Mouse (Mus musculus) heart, postnatal 0 days (tissue): ENCODE data around the gene Acvrl1. TPM values are rescaled to one million over a fixed set of nuclear protein-coding genes. Genes with fewer than 3 reads are reported as not detected.

Experiments used
- ATAC-seq: fragments of 200-750 bp; cut with Nextera tagmentation; 2 replicates; pipeline ENCODE4 v1.8.0; 2017; ENCODE audit warnings: low read depth, moderate number of reproducible peaks, moderate library complexity; ENCODE audit not compliant: insufficient read depth
- DNase-seq: peaks from one replicate; pipeline ENCODE4 v3.0.0-alpha.2; 2016; ENCODE audit warnings: low spot score
- H3K27ac ChIP-seq: fragments of 300-500 bp; sonication (generic); 2 replicates; pipeline ENCODE4 v1.5.1; 2014; ENCODE audit warnings: low read depth, mild to moderate bottlenecking
- H3K27me3 ChIP-seq: fragments of 300-500 bp; sonication (generic); 2 replicates; pipeline ENCODE4 v1.6.1; 2014; ENCODE audit warnings: low read length, mixed read lengths; ENCODE audit not compliant: control insufficient read depth, insufficient read depth
- H3K36me3 ChIP-seq: fragments of 300-500 bp; sonication (generic); replicated peaks from 2 replicates; pipeline ENCODE4 v1.6.1; 2014; ENCODE audit warnings: low read length, mixed read lengths; ENCODE audit not compliant: control insufficient read depth, insufficient read depth
- H3K4me1 ChIP-seq: fragments of 300-500 bp; sonication (generic); 2 replicates; pipeline ENCODE4 v1.6.1; 2014; ENCODE audit warnings: antibody characterized with exemption; ENCODE audit not compliant: control insufficient read depth, insufficient read depth
- H3K4me2 ChIP-seq: fragments of 300-500 bp; sonication (generic); 2 replicates; pipeline ENCODE4 v1.6.1; 2014; ENCODE audit warnings: low read depth, mild to moderate bottlenecking, low read length, moderate library complexity
- H3K4me3 ChIP-seq: fragments of 300-500 bp; sonication (generic); 2 replicates; pipeline ENCODE4 v1.5.1; 2014; ENCODE audit warnings: low read depth, low read length
- H3K9ac ChIP-seq: fragments of 300-500 bp; sonication (generic); replicated peaks from 2 replicates; pipeline ENCODE4 v1.6.1; 2014; ENCODE audit warnings: low read depth, low read length, mixed read lengths
- H3K9me3 ChIP-seq: fragments of 300-500 bp; sonication (generic); replicated peaks from 2 replicates; pipeline ENCODE4 v1.6.1; 2016; ENCODE audit warnings: low read length; ENCODE audit not compliant: control insufficient read depth
- CTCF ChIP-seq: IDR thresholded peaks from 2 replicates; pipeline ENCODE4 v1.5.1; 2016; ENCODE audit warnings: antibody characterized with exemption, control low read depth, low read depth
- EP300 ChIP-seq: IDR thresholded peaks from 2 replicates; pipeline ENCODE4 v1.6.1; 2016; ENCODE audit warnings: antibody characterized with exemption, low read depth
- WGBS: fragments of 180-500 bp; shearing (Covaris S2); extraction: QIAGEN DNeasy Blood & Tissue Kit; methylation state at CpG from one replicate; pipeline ENCODE4 v1.1.7; 2014; 5-methylcytosine and 5-hydroxymethylcytosine counted together
- polyA plus RNA-seq: library from polyadenylated mRNA; unstranded; fragments of >200 nt; fragmentation: Nextera tagmentation; extraction: Ambion mirVana; gene quantifications from 2 replicates; pipeline ENCODE4 v1.2.1, GENCODE M21; 2015
- total RNA-seq: library from RNA; depleted of rRNA; stranded (reverse); fragments of >200 nt; gene quantifications from 2 replicates; pipeline ENCODE4 v1.2.3, GENCODE M21; 2014; ENCODE audit warnings: low replicate concordance

Gene Acvrl1
- total and polyA plus RNA-seq, 2 experiments from 2014 or later, result 9.3 to 36.0 TPM

DNA sequence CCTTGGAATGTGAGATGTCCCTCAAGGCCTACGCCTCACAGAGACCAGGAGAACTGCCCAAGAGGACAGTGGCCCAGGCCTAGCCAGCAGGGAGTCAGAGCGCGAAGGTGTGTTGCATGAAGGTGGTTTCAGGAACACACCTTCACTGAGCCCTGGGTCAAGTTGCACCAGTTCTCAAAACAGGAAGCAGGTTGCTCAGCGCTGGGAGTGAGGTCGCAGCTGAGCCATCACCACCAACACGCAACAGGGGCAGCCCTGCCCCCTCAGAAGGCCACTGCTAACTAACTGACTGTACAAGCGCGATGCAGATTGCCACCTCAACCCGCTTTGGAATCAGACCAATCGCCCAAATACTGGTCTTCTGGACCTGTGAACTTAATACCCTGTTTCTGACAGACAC is 43.8 kb upstream of the Acvrl1 start:
- TF ChIP-seq CTCF, result no peak
- TF ChIP-seq EP300, result no peak
- H3K9ac ChIP-seq, result no peak overlapping the region
- 72% methylated on average over 10 of the region's 10 CpGs for WGBS
- no peak for DNase-seq
- H3K4me1 ChIP-seq, result no peaks in the 10 kb centered on the region
- no peaks in the 10 kb centered on the region for H3K36me3 ChIP-seq
- ATAC-seq, result no peak
- no peaks in the 10 kb centered on the region for H3K9me3 ChIP-seq
- H3K27me3 ChIP-seq, result peaks cover 6% of the 10 kb centered on the region; the same call in 1 of the 2 replicates
- no peak overlapping the region for H3K27ac ChIP-seq
- no peak overlapping the region for H3K4me2 ChIP-seq
- no peak overlapping the region for H3K4me3 ChIP-seq

DNA sequence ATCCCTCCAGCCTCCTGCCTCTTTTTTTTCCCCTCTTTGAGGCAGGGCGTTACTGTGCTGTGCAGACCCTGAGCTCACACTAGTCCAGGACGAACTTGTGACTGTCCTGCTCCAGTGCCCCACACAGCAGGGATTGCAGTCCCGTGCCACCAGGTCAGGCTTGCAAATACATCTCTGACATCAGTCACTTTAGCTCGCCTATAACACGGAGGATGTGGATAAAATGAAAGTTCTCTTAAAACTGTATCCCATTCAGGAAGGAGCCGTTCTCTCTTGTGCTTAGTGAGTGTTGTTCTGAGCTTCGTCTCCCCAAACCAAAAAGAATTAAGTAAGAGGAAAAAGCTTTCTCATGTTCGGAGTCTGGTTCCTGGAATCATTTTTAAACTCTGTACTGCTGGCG is 41.9 kb upstream of the Acvrl1 start:
- Histone ChIP-seq H3K9ac (no peak overlapping the region), H3K4me2 (no peak overlapping the region), H3K9me3 (no peaks in the 10 kb centered on the region), H3K36me3 (no peaks in the 10 kb centered on the region), H3K4me1 (no peaks in the 10 kb centered on the region), H3K27ac (no peak overlapping the region), H3K4me3 (no peak overlapping the region), H3K27me3 (no peaks in the 10 kb centered on the region)
- ATAC-seq, result no peak
- DNase-seq, result no peak
- TF ChIP-seq EP300 (no peak), CTCF (no peak)
- WGBS, result 69% methylated on average over 9 of the region's 9 CpGs

DNA sequence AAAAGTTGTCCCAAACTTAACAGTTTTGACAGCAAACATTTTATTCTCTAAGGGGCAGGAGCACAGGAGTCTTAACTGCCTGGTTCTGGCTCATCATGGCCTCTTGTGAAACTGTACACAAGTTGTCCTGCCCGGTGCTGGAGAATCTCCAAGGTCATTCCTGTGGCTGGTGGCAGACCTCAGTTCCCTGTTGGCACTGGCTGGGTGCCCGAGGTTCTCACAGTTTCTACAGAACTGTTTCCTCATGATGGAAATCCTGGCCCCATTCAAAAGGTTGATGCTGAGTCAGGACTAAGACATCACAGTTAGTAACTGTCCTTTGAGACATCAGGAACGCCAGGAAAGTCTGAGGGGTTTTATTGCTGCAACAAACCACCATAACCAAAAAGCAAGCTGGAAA is 41.4 kb upstream of the Acvrl1 start:
- DNase-seq, result no peak
- no peak for ATAC-seq
- H3K9ac ChIP-seq, result no peak overlapping the region

DNA sequence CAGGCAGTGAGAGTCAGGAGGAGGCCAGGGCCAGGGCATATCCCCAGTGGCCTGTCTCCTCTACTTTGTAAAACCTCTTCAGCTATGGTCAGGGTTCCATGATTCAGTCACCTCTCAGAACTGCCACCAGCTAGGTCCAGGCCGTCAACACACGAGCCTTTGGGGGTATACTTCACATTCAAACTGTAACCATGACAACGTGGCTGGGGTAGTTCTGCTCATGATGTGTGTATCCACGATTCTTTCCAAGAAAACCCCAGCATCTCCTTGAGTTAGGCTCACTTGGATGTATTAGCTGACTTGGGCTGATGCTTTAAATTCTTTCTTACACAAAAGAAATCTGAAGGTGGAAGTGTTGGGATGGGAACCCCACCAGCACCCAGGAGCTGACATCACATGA is 40.0 kb upstream of the Acvrl1 start:
- DNase-seq (no peak), ATAC-seq (no peak)
- Histone ChIP-seq H3K4me3 (no peak overlapping the region), H3K9me3 (no peaks in the 10 kb centered on the region), H3K4me2 (no peak overlapping the region), H3K27ac (no peak overlapping the region), H3K9ac (no peak overlapping the region), H3K27me3 (no peaks in the 10 kb centered on the region), H3K36me3 (no peaks in the 10 kb centered on the region), H3K4me1 (no peaks in the 10 kb centered on the region)
- TF ChIP-seq CTCF (no peak), EP300 (no peak)
- WGBS, result 79% methylated on average over 4 of the region's 4 CpGs

More for the DNA sequence above, 41.4 kb upstream of the Acvrl1 start:
- no peak overlapping the region for H3K4me2 ChIP-seq
- no peaks in the 10 kb centered on the region for H3K9me3 ChIP-seq
- H3K36me3 ChIP-seq, result no peaks in the 10 kb centered on the region
- TF ChIP-seq EP300 (no peak), CTCF (no peak)
- no peak overlapping the region for H3K27ac ChIP-seq
- H3K27me3 ChIP-seq, result no peaks in the 10 kb centered on the region
- H3K4me1 ChIP-seq, result no peaks in the 10 kb centered on the region
- WGBS, result 63% methylated on average over 3 of the region's 3 CpGs
- H3K4me3 ChIP-seq, result no peak overlapping the region

DNA sequence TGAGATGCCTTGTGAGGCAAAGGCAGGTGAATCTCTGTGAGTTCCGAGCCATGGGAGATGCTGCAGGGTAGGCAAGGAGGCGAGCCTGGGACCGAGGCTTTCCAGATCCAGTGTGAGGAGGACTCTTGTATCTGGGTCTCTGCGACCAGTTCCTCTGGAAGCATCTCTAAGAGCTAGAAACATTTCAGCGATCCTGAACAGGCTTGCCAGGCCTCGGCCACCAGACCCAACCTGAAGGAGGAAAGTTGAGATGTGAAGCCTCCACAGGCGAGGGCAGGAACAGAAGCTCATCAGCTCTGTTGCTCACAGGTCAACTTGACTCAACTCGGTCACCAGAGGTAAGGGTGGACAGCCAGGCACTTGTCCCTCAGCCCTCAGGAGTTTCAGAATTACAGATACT is 36.8 kb upstream of the Acvrl1 start:
- H3K36me3 ChIP-seq, result no peaks in the 10 kb centered on the region
- H3K9ac ChIP-seq, result no peak overlapping the region
- DNase-seq, result no peak
- H3K27me3 ChIP-seq, result 0 out of 2 replicates have a peak, but pooled peaks cover 6% of the 10 kb centered on the region
- H3K4me3 ChIP-seq, result no peak overlapping the region
- no peak for TF ChIP-seq EP300
- TF ChIP-seq CTCF, result no peak
- H3K9me3 ChIP-seq, result no peaks in the 10 kb centered on the region
- WGBS, result 90% methylated on average over 8 of the region's 8 CpGs
- H3K4me2 ChIP-seq, result no peak overlapping the region
- no peak overlapping the region for H3K27ac ChIP-seq
- no peak for ATAC-seq
- no peaks in the 10 kb centered on the region for H3K4me1 ChIP-seq

DNA sequence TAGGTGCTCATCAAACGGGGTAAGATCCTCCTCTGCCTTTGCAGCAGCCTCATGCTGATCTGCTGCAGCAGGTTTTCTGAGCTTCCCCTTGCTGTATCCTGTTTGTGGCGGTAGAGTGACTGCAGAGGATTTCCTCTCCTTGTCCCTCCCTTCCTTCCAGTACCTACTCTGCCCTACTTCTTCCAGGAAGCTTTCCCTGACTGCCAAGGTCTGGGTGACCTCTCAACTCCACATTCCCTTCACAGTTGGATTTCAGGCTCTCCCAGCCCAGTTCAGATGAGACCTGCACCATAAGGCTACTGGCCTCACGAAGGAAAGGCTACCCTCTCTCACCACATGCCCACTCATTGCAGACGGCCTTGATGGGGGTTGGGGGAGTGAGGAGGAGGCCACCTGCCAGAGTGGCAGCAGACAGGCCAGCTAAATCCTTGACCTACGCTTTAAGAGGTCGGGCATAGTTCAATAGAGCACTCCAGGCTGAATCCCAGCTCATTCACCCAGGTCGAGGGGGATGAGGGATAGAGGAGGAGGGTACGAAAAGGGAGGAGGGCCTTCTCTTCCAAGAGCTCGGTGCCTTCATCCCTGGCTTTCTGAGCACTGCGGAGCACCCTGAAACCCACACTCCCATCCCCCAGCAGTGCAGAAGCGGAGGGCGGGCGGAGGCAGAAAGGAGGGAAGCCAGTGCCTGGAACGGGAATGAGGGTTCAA is 36.0 kb upstream of the Acvrl1 start:
- Histone ChIP-seq H3K4me1 (no peaks in the 10 kb centered on the region), H3K9ac (no peak overlapping the region), H3K9me3 (no peaks in the 10 kb centered on the region), H3K4me3 (no peak overlapping the region), H3K27ac (no peak overlapping the region), H3K4me2 (no peak overlapping the region), H3K36me3 (no peaks in the 10 kb centered on the region), H3K27me3 (0 out of 2 replicates have a peak, but pooled peaks cover 6% of the 10 kb centered on the region)
- TF ChIP-seq EP300, result no peak
- no peak for TF ChIP-seq CTCF
- WGBS, result 49% methylated on average over 14 of the region's 14 CpGs
- ATAC-seq (no peak), DNase-seq (no peak)
